Mouse (Mus musculus) neural tube, embryonic 12.5 days (tissue): Measurements from ENCODE around the gene Gm49391. TPM values are rescaled to one million over a fixed set of nuclear protein-coding genes. Genes with fewer than 3 reads are reported as not detected.
"Not testable (repeated sequence)": the region's sequence is repeated elsewhere in the genome, so short reads cannot be mapped to it uniquely, and the experiment has no call there.

Source experiments
- ATAC-seq: fragments of 200-750 bp; cut with Nextera tagmentation; 2 replicates; pipeline ENCODE4 v1.8.0; 2017; ENCODE audit warnings: low read depth, mild to moderate bottlenecking, moderate TSS enrichment, moderate library complexity; ENCODE audit not compliant: low FRiP score
- H3K27ac ChIP-seq: fragments of 300-500 bp; sonication (generic); 2 replicates; pipeline ENCODE4 v1.5.1; 2016
- H3K27me3 ChIP-seq: fragments of 300-500 bp; sonication (generic); replicated peaks from 2 replicates; pipeline ENCODE4 v1.6.1; 2016; ENCODE audit warnings: mild to moderate bottlenecking
- H3K36me3 ChIP-seq: fragments of 300-500 bp; sonication (generic); 2 replicates; pipeline ENCODE4 v1.6.1; 2016; ENCODE audit warnings: mild to moderate bottlenecking
- H3K4me1 ChIP-seq: fragments of 300-500 bp; sonication (generic); 2 replicates; pipeline ENCODE4 v1.6.1; 2016
- H3K4me2 ChIP-seq: fragments of 300-500 bp; sonication (generic); replicated peaks from 2 replicates; pipeline ENCODE4 v1.6.1; 2016; ENCODE audit warnings: mild to moderate bottlenecking
- H3K4me3 ChIP-seq: fragments of 300-500 bp; sonication (generic); 2 replicates; pipeline ENCODE4 v1.5.1; 2016
- H3K9ac ChIP-seq: fragments of 300-500 bp; sonication (generic); 2 replicates; pipeline ENCODE4 v1.6.1; 2016; ENCODE audit warnings: mild to moderate bottlenecking
- H3K9me3 ChIP-seq: fragments of 300-500 bp; sonication (generic); 2 replicates; pipeline ENCODE4 v1.6.1; 2016; ENCODE audit warnings: mild to moderate bottlenecking
- WGBS: fragments of 180-500 bp; shearing (Covaris S2); methylation state at CpG from one replicate; pipeline ENCODE4 v1.1.7; 2016; 5-methylcytosine and 5-hydroxymethylcytosine counted together
- polyA plus RNA-seq: library from polyadenylated mRNA; unstranded; fragments of >200 nt; fragmentation: Nextera tagmentation; extraction: Ambion mirVana; gene quantifications from 2 replicates; pipeline ENCODE4 v1.2.1, GENCODE M21; 2016

Gm49391 gene
- 1.5 and 1.6 TPM in 2 replicates for polyA plus RNA-seq

GRCm38 (mm10) chr13:60936500-60936901, at the start of gene Gm49391, which contains the start of gene Ctla2a:
TSS of gene Gm49391 (minus strand) at chr13:60936571.
TSS of gene Ctla2a (minus strand) at chr13:60936625.
- Histone ChIP-seq H3K9me3 (peaks cover 11% of the 10 kb centered on the region), H3K36me3 (no peaks in the 10 kb centered on the region), H3K27ac (no peak within 1 kb of the TSS), H3K4me3 (no peak within 1 kb of the TSS), H3K27me3 (no peaks in the 10 kb centered on the region), H3K4me1 (no peaks in the 10 kb centered on the region), H3K9ac (no peak within 1 kb of the TSS), H3K4me2 (no peak within 1 kb of the TSS)
- ATAC-seq: no peak
- 73% methylated on average over 5 of the region's 5 CpGs for WGBS

- H3K4me2 ChIP-seq, H3K27ac ChIP-seq, H3K4me1 ChIP-seq, H3K4me3 ChIP-seq, H3K27me3 ChIP-seq, H3K9ac ChIP-seq, H3K36me3 ChIP-seq, ATAC-seq, H3K9me3 ChIP-seq: not testable (repeated sequence)
- WGBS: 66% methylated on average over 4 of the region's 4 CpGs
Observed at GRCm38 (mm10) chr13:60972319-60972718, 35.9 kb upstream of the Gm49391 start.

GRCm38 (mm10) chr13:60963985-60964384, 27.6 kb upstream of the Gm49391 start:
- H3K4me2 ChIP-seq, H3K4me1 ChIP-seq, H3K9ac ChIP-seq, H3K27ac ChIP-seq, H3K4me3 ChIP-seq, ATAC-seq, H3K36me3 ChIP-seq, H3K27me3 ChIP-seq: not testable (repeated sequence)
- 36% methylated on average over 5 of the region's 5 CpGs for WGBS
- H3K9me3 ChIP-seq: peaks cover 14% of the 10 kb centered on the region

GRCm38 (mm10) chr13:60961706-60962105, 25.3 kb upstream of the Gm49391 start:
- peaks cover 25% of the 10 kb centered on the region for H3K9me3 ChIP-seq
- H3K4me2 ChIP-seq: no peak overlapping the region
- no peak overlapping the region for H3K27ac ChIP-seq
- no peak for ATAC-seq
- no peaks in the 10 kb centered on the region for H3K4me1 ChIP-seq
- H3K27me3 ChIP-seq: no peaks in the 10 kb centered on the region
- H3K4me3 ChIP-seq: no peak overlapping the region
- WGBS: 71% methylated on average over 5 of the region's 5 CpGs
- H3K36me3 ChIP-seq: no peaks in the 10 kb centered on the region
- no peak overlapping the region for H3K9ac ChIP-seq

- not testable (repeated sequence) for H3K36me3 ChIP-seq, H3K4me3 ChIP-seq, H3K9ac ChIP-seq, H3K4me2 ChIP-seq, H3K27me3 ChIP-seq, H3K4me1 ChIP-seq, ATAC-seq, H3K27ac ChIP-seq
- H3K9me3 ChIP-seq: peaks cover 16% of the 10 kb centered on the region
- WGBS: 82% methylated on average over 3 of the region's 3 CpGs
Observed at GRCm38 (mm10) chr13:60941884-60942283, 5.5 kb upstream of the Gm49391 start, which contains the start of gene Tpbpa. TSS of gene Tpbpa (minus strand) at chr13:60941984.

GRCm38 (mm10) chr13:60935490-60935889, 881 bp downstream of the Gm49391 start, which contains the start of gene Gm49393:
TSS of gene Gm49393 (minus strand) at chr13:60935590.
- 70% methylated on average over 2 of the region's 2 CpGs for WGBS
- H3K27me3 ChIP-seq: not testable (repeated sequence)

GRCm38 (mm10) chr13:60904780-60905179, 31.6 kb downstream of the Gm49391 start, which contains the start of gene Tpbpb:
TSS of gene Tpbpb (minus strand) at chr13:60904880.
- H3K27ac ChIP-seq, H3K9me3 ChIP-seq, H3K4me3 ChIP-seq, H3K4me1 ChIP-seq, ATAC-seq, H3K36me3 ChIP-seq, H3K4me2 ChIP-seq, H3K27me3 ChIP-seq, H3K9ac ChIP-seq: not testable (repeated sequence)
- WGBS: 91% methylated on average over 2 of the region's 2 CpGs

More at GRCm38 (mm10) chr13:60935490-60935889, 881 bp downstream of the Gm49391 start, which contains the start of gene Gm49393:
- H3K27ac ChIP-seq, H3K4me3 ChIP-seq, H3K9ac ChIP-seq, H3K4me1 ChIP-seq, ATAC-seq, H3K36me3 ChIP-seq, H3K4me2 ChIP-seq: not testable (repeated sequence)
- peaks cover 11% of the 10 kb centered on the region for H3K9me3 ChIP-seq

GRCm38 (mm10) chr13:60897328-60897727, 39.0 kb downstream of the Gm49391 start, which contains the start of gene Ctla2b:
TSS of gene Ctla2b (minus strand) at chr13:60897447.
- Histone ChIP-seq H3K4me3 (no peak within 1 kb of the TSS), H3K36me3 (no peaks in the 10 kb centered on the region), H3K9ac (no peak within 1 kb of the TSS), H3K9me3 (0 out of 2 replicates have a peak, but pooled peaks cover 4% of the 10 kb centered on the region), H3K4me2 (no peak within 1 kb of the TSS), H3K4me1 (no peaks in the 10 kb centered on the region), H3K27ac (no peak within 1 kb of the TSS), H3K27me3 (no peaks in the 10 kb centered on the region)
- 72% methylated on average over 3 of the region's 3 CpGs for WGBS
- ATAC-seq: no peak

- not testable (repeated sequence) for H3K4me1 ChIP-seq, H3K9me3 ChIP-seq, H3K27me3 ChIP-seq, H3K9ac ChIP-seq, H3K27ac ChIP-seq, H3K4me3 ChIP-seq, ATAC-seq, H3K4me2 ChIP-seq, H3K36me3 ChIP-seq
- 90% methylated on average over 7 of the region's 8 CpGs for WGBS
Observed at GRCm38 (mm10) chr13:60896794-60897193, 39.6 kb downstream of the Gm49391 start, which contains the start of gene Gm49392. TSS of gene Gm49392 (minus strand) at chr13:60896894.

GRCm38 (mm10) chr13:60895406-60896160, 40.8 kb downstream of the Gm49391 start:
- Histone ChIP-seq H3K4me1 (no peaks in the 10 kb centered on the region), H3K9me3 (0 out of 2 replicates have a peak, but pooled peaks cover 4% of the 10 kb centered on the region), H3K4me2 (no peak overlapping the region), H3K36me3 (no peaks in the 10 kb centered on the region), H3K27me3 (no peaks in the 10 kb centered on the region), H3K4me3 (no peak overlapping the region), H3K27ac (no peak overlapping the region), H3K9ac (no peak overlapping the region)
- ATAC-seq: no peak

- Histone ChIP-seq H3K27ac (no peak overlapping the region), H3K36me3 (no peaks in the 10 kb centered on the region), H3K9me3 (0 out of 2 replicates have a peak, but pooled peaks cover 1% of the 10 kb centered on the region), H3K27me3 (no peaks in the 10 kb centered on the region), H3K9ac (no peak overlapping the region), H3K4me3 (no peak overlapping the region), H3K4me1 (no peaks in the 10 kb centered on the region), H3K4me2 (no peak overlapping the region)
- 94% methylated on average over 1 of the region's 1 CpGs for WGBS
- no peak for ATAC-seq
Observed at GRCm38 (mm10) chr13:60892301-60892700, 44.1 kb downstream of the Gm49391 start.

- Histone ChIP-seq H3K9ac (no peak within 1 kb of the TSS), H3K4me1 (no peaks in the 10 kb centered on the region), H3K36me3 (no peaks in the 10 kb centered on the region), H3K9me3 (0 out of 2 replicates have a peak, but pooled peaks cover 4% of the 10 kb centered on the region), H3K4me2 (no peak within 1 kb of the TSS), H3K4me3 (no peak within 1 kb of the TSS), H3K27ac (no peak within 1 kb of the TSS), H3K27me3 (no peaks in the 10 kb centered on the region)
- WGBS: 79% methylated on average over 1 of the region's 1 CpGs
- no peak for ATAC-seq
Observed at GRCm38 (mm10) chr13:60864281-60864680, 72.1 kb downstream of the Gm49391 start, which contains the start of gene 4930486L24Rik. TSS of gene 4930486L24Rik (minus strand) at chr13:60864475.
